Mouse (Mus musculus) spleen, adult 10 weeks (tissue): ENCODE measurements around the gene Ube4b. TPM values are rescaled to one million over a fixed set of nuclear protein-coding genes. Genes with fewer than 3 reads are reported as not detected.

Source experiments
- polyA plus RNA-seq: library from polyadenylated mRNA; stranded (reverse); fragments of 350-450 nt; fragmentation: Illumina TruSeq; extraction: RNeasy Lipid Tissue Mini Kit (QIAGEN cat#74804); gene quantifications from one replicate; pipeline ENCODE4 v1.2.3, GENCODE M21; 2015; ENCODE audit warnings: low replicate concordance; ENCODE audit not compliant: insufficient read depth

Ube4b gene
- polyA plus RNA-seq, result 37.6 TPM

DNA sequence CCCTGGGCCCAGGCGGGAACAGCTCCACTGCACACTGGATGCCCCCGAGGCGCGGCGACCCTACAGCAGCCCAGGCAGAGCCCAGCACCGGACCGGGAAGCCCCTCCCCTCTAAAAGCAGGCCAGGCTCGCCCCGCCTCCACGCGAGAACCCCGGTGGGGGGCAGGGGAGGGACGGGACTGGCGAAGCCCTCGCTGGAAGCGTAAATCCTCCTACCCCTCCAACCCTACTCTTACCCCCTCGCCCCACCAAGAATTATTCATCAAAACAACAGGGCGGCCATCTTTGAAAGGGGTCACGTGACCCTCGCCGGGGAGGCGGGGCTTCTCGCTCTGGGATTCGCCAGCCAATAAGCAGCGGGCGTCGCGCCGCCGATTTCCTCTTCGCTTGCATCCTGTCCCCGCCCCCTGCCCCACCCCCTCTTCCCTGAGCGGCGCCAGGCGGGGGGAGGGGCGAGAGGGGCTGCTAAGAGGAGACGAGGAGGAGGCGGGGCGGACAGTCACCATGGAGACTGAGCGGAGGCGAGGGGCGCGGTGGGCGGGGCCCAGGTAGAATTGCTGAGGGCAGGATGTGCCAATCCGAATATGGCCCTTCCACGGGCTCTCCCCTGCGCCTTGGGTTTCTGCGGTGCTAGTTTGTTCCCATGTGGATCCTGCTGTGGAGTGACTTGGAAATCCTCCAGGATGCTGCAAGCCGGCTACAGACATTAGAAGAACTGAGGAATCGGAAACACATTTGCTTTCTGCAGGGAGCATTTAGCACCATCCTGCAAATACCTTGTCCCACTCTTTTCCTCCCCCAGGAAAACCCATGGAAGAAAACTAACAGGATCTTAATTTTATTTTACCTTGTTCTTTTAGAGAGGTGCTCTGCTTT lies at the start of gene Ube4b:
Gene Ube4b (minus strand): TSS at position 425 of the 875 bp plus-strand sequence.

GRCm38 (mm10) chr4:149454879-149455278 lies 28.3 kb upstream of the Ube4b start, which contains the start of gene Rbp7:
Gene Rbp7 (minus strand): TSS chr4:149454978.

GRCm38 (mm10) chr4:149307596-149308490 lies 118.7 kb downstream of the Ube4b start, which contains the start of gene Kif1b:
Gene Kif1b (minus strand): TSS chr4:149307693.

Other genes starting within 250 kb of the Ube4b start
- gene Kif1b, start 119.1 kb downstream of the Ube4b start, polyA plus RNA-seq, result 27.7 TPM
- not detected for gene Rbp7, start 28.2 kb upstream of the Ube4b start, polyA plus RNA-seq
- not detected for gene Tmem274, start 50.6 kb upstream of the Ube4b start, polyA plus RNA-seq
- 4.9 TPM for gene Nmnat1, start 58.5 kb upstream of the Ube4b start, polyA plus RNA-seq
- gene Lzic, start 58.5 kb upstream of the Ube4b start, polyA plus RNA-seq, result 38.7 TPM
- gene Ctnnbip1, start 91.5 kb upstream of the Ube4b start, polyA plus RNA-seq, result 3.7 TPM
- 8.5 TPM for gene Clstn1, start 159.7 kb upstream of the Ube4b start, polyA plus RNA-seq